Mouse (Mus musculus) spleen, adult 2 months (tissue): ENCODE results near the gene Olfr464.

Experiments
- CTCF ChIP-seq: fragments of 200-500 bp; IDR thresholded peaks from 2 replicates; pipeline ENCODE4 v1.5.1; 2011; ENCODE audit warnings: mild to moderate bottlenecking, inconsistent platforms; ENCODE audit not compliant: insufficient read depth, insufficient read length, insufficient replicate concordance; ENCODE audit errors: extremely low read depth
- POLR2A ChIP-seq: fragments of 200-500 bp; IDR thresholded peaks from 2 replicates; pipeline ENCODE4 v1.6.1; 2011; ENCODE audit warnings: low read depth, low read length, inconsistent platforms

DNA sequence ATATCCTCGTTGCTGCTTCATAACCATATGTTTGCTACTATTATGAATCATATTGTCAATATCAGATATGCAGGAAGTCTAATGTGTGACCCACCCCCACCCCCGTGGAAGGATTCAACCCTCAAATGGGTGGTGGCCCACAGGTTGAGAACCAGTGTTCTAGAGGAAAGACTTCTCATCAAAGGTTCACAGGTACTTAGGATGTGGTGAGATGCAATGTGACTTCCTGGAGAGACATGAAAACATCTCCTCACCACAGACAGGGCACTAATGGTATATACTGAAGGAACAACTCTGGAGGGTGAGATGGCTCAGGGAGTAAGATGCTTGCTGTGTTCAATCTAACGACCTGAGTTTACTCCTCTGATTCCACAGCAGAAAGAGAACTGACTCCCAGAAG is 14.7 kb upstream of the Olfr464 start:
- TF ChIP-seq CTCF (no peak), POLR2A (no peak)
